Mouse (Mus musculus): Measurements from ENCODE around the gene Syngr1. TPM values are rescaled to one million over a fixed set of nuclear protein-coding genes. Genes with fewer than 3 reads are reported as not detected.

Syngr1 gene
- polyA plus RNA-seq, 1 experiment from 2014 or later: 14.9 TPM

DNA sequence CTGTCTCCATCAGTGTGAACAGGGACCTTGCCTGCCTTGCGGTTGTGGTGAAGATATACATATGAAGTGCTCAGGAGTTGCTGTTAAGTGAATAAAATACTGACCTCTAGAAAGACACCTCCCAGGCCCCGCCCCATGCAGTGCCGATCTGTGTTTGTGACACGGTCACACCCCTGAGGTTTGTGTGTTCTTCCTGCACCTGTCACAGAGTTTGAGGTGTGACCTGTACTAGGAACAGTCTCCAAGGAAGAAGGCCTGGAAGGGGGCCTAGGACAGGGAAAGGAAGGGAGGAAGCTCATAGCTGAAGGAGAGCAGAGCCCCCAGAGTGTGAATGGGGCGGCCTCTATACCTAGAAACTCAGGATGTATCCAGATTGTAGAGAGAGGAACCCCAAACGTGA, 11.4 kb downstream of the Syngr1 start:
- TF ChIP-seq CTCF (IDR thresholded peaks at IDR 0.05; ENCODE audit: low read depth): no peak
- WGBS: 71% methylated on average over 6 of the region's 6 CpGs
- ATAC-seq (ENCODE audit: insufficient read depth): no peak
- Histone ChIP-seq H3K4me1 (ENCODE audit: insufficient read depth) (no peaks in the 10 kb centered on the region), H3K36me3 (ENCODE audit: insufficient read depth) (no peaks in the 10 kb centered on the region), H3K27ac (ENCODE audit: low read depth) (no peak overlapping the region), H3K9ac (no peak overlapping the region), H3K27me3 (ENCODE audit: insufficient read depth, low read length) (peaks cover 8% of the 10 kb centered on the region; the same call in 1 of the 2 replicates), H3K4me2 (no peak overlapping the region), H3K4me3 (ENCODE audit: low read depth, low read length) (no peak overlapping the region), H3K9me3 (ENCODE audit: low read depth, low read length) (no peaks in the 10 kb centered on the region)
- DNase-seq: no peak

DNA sequence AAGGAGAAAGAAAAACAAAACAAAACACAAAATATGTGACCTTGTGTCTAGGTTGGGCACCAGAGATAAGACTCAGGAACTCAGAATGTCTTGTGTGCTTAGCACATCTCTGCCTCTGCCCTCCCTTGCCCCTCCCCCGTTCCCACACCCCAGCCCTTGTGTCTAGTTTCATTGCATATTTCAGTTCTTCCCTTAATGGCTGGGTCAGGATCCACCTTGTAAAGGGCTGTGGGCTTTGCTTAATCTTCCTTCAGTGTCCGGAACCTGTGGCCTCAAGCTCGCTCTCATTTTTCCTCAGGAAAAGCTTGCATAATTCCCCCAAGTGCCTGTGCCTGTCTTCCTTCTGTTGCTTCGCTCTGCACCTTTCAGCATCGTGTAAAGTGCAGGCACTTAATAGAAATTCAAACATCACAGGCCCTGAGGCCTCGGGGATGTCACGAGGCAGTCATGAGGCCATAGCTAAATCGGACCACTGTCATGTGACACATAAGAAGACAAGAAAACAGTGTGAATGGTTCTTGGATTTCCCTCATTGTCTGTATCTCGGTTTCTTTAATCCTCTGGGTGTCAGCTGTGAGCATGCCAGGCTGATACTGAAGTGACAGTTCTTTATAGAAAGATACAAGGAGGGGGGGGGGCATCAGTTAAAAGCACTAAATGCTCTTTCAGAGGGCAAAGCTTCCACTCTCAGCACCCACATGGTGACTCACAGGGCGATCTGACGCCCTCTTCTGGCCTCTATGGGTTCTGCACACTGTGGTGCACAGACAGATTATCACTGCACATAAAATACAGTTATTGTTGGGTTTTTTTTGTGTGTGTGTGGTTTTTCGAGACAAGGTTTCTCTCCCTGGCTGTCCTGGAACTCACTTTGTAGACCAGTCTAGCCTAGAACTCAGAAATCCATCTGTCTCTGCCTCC, 14.6 kb downstream of the Syngr1 start:
- no peak overlapping the region for H3K4me2 ChIP-seq
- DNase-seq (no peak), ATAC-seq (ENCODE audit: insufficient read depth) (no peak)
- H3K27me3 ChIP-seq (ENCODE audit: insufficient read depth, low read length): no peaks in the 10 kb centered on the region
- no peak overlapping the region for H3K4me3 ChIP-seq (ENCODE audit: low read depth, low read length)
- no peak overlapping the region for H3K9ac ChIP-seq
- no peaks in the 10 kb centered on the region for H3K9me3 ChIP-seq (ENCODE audit: low read depth, low read length)
- H3K36me3 ChIP-seq (ENCODE audit: insufficient read depth): no peaks in the 10 kb centered on the region
- WGBS: 54% methylated on average over 12 of the region's 12 CpGs
- H3K27ac ChIP-seq (ENCODE audit: low read depth): no peak overlapping the region
- TF ChIP-seq CTCF (IDR thresholded peaks at IDR 0.05; ENCODE audit: low read depth): 0 out of 2 replicates have a peak, but pooled peaks have one; percentile 14
- no peaks in the 10 kb centered on the region for H3K4me1 ChIP-seq (ENCODE audit: insufficient read depth)

DNA sequence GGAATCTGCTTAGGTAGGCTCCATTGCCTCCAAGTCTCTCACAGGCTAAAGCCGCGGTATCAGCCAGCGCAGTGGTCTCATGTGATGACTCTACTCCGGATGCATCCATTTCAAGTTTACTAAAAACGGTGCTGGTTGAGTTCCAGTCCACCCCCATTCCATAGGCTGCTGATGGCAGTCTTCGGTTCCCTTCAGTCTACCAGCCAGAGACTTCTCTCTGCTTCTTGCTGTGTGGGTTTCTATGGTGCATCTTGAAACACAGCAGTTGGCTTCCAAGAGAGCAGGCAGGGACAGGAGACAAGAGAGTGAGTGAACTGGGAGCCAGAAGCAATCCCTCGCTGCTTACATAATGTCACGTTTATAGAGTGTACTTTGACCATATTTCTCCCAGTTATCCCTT, 16.0 kb downstream of the Syngr1 start:
- no peak for TF ChIP-seq CTCF (IDR thresholded peaks at IDR 0.05; ENCODE audit: low read depth)
- ATAC-seq (ENCODE audit: insufficient read depth) (no peak), DNase-seq (no peak)
- H3K9me3 ChIP-seq (ENCODE audit: low read depth, low read length): no peaks in the 10 kb centered on the region
- H3K27me3 ChIP-seq (ENCODE audit: insufficient read depth, low read length): no peaks in the 10 kb centered on the region
- no peak overlapping the region for H3K9ac ChIP-seq
- H3K4me1 ChIP-seq (ENCODE audit: insufficient read depth): no peaks in the 10 kb centered on the region
- 88% methylated on average over 8 of the region's 8 CpGs for WGBS
- H3K36me3 ChIP-seq (ENCODE audit: insufficient read depth): no peaks in the 10 kb centered on the region
- no peak overlapping the region for H3K4me2 ChIP-seq
- H3K27ac ChIP-seq (ENCODE audit: low read depth): no peak overlapping the region
- H3K4me3 ChIP-seq (ENCODE audit: low read depth, low read length): no peak overlapping the region

DNA sequence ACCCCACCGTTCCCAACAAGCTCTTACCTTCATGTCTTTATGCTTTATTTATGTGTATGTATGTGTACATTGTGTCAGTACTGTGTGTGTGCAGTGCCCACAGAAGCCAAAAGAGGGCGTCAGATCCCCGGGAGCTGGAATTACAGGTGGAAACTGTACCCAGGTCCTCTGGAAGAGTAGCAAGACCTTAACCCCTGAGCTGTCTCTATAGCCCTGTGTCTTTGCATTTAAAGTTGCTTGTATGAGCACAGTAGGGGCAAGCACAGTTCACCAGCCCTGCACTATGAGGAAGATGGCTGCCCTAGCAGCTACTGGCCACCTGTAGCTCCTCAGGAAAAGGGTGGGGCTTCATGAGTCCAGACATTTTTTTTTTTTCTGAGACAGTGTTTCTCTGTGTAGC, 16.4 kb downstream of the Syngr1 start:
- TF ChIP-seq CTCF (IDR thresholded peaks at IDR 0.05; ENCODE audit: low read depth): no peak
- DNase-seq: no peak
- ATAC-seq (ENCODE audit: insufficient read depth): no peak

DNA sequence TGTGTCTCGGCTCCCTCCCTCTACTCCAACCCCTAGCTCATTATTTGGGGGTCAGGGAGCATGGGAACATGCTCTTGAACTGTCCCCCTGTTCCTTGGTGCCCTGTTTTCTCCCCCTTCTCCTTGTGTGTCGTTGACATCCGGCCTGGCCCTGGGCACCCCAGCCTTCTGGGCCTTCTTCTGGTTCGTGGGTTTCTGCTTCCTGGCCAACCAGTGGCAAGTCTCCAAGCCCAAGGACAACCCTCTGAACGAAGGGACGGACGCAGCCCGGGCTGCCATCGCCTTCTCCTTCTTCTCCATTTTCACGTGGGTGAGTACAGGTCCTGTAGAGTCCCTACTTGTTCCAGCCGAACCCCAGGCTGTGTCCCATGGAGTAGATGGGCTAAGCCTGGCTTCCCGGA, 20.3 kb downstream of the Syngr1 start:
- 77% methylated on average over 12 of the region's 12 CpGs for WGBS
- Histone ChIP-seq H3K4me3 (ENCODE audit: low read depth, low read length) (no peak overlapping the region), H3K9ac (no peak overlapping the region), H3K4me1 (ENCODE audit: insufficient read depth) (no peaks in the 10 kb centered on the region), H3K36me3 (ENCODE audit: insufficient read depth) (no peaks in the 10 kb centered on the region), H3K4me2 (no peak overlapping the region), H3K27ac (ENCODE audit: low read depth) (no peak overlapping the region), H3K9me3 (ENCODE audit: low read depth, low read length) (no peaks in the 10 kb centered on the region), H3K27me3 (ENCODE audit: insufficient read depth, low read length) (no peaks in the 10 kb centered on the region)
- ATAC-seq (ENCODE audit: insufficient read depth) (no peak), DNase-seq (no peak)
- no peak for TF ChIP-seq CTCF (IDR thresholded peaks at IDR 0.05; ENCODE audit: low read depth)

More for the DNA sequence above, 16.4 kb downstream of the Syngr1 start:
- WGBS: 81% methylated on average over 3 of the region's 3 CpGs
- H3K4me1 ChIP-seq (ENCODE audit: insufficient read depth): no peaks in the 10 kb centered on the region
- no peak overlapping the region for H3K4me2 ChIP-seq
- H3K4me3 ChIP-seq (ENCODE audit: low read depth, low read length): no peak overlapping the region
- H3K9me3 ChIP-seq (ENCODE audit: low read depth, low read length): no peaks in the 10 kb centered on the region
- no peak overlapping the region for H3K9ac ChIP-seq
- H3K36me3 ChIP-seq (ENCODE audit: insufficient read depth): no peaks in the 10 kb centered on the region
- H3K27ac ChIP-seq (ENCODE audit: low read depth): no peak overlapping the region
- no peaks in the 10 kb centered on the region for H3K27me3 ChIP-seq (ENCODE audit: insufficient read depth, low read length)

DNA sequence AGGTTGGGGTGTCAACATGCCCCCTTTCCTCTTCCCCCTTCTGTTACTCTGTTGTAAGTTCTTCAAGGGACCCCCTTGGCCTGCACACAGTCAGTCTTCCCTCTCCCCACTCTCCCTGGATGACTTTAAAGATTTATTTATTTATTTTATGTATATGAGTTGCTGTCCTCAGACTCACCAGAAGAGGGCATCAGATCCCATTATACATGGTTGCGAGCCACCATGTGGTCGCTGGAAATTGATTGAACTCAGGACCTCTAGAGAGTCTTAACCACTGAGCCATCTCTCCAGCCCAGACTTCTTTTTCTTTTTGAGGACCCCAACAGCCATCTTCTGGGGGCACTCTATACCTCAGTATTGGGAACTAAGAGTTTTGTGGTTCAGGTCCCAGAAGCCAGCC, 21.4 kb downstream of the Syngr1 start:
- Histone ChIP-seq H3K9me3 (ENCODE audit: low read depth, low read length) (no peaks in the 10 kb centered on the region), H3K4me3 (ENCODE audit: low read depth, low read length) (no peak overlapping the region), H3K4me1 (ENCODE audit: insufficient read depth) (no peaks in the 10 kb centered on the region), H3K4me2 (no peak overlapping the region), H3K27ac (ENCODE audit: low read depth) (no peak overlapping the region), H3K9ac (no peak overlapping the region), H3K36me3 (ENCODE audit: insufficient read depth) (no peaks in the 10 kb centered on the region), H3K27me3 (ENCODE audit: insufficient read depth, low read length) (no peaks in the 10 kb centered on the region)
- ATAC-seq (ENCODE audit: insufficient read depth) (no peak), DNase-seq (peak; percentile 19)
- peak; percentile 43 for TF ChIP-seq CTCF (IDR thresholded peaks at IDR 0.05; ENCODE audit: low read depth)
- 39% methylated on average over 2 of the region's 2 CpGs for WGBS

DNA sequence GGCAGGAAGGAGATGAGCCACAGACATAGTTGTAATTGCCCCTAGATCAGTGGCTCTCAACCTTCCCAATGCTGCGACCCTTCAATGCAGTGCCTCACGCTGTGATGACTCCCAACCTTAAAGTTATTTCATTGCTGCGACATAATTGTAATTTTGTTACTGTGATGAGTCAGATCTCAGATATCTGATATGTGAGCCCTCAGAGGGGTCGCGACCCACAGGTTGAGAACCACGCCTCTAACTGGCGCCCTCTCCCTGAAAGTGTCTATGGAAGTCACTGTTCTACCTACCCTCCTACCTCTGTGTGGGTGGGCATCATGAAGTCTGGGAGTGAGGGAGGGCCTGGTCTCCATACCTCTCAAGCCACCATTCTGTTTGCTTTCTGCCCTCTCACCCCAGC, 23.3 kb downstream of the Syngr1 start:
- ATAC-seq (ENCODE audit: insufficient read depth) (no peak), DNase-seq (no peak)
- Histone ChIP-seq H3K36me3 (ENCODE audit: insufficient read depth) (no peaks in the 10 kb centered on the region), H3K27ac (ENCODE audit: low read depth) (no peak overlapping the region), H3K9ac (no peak overlapping the region), H3K4me3 (ENCODE audit: low read depth, low read length) (no peak overlapping the region), H3K4me1 (ENCODE audit: insufficient read depth) (no peaks in the 10 kb centered on the region), H3K27me3 (ENCODE audit: insufficient read depth, low read length) (no peaks in the 10 kb centered on the region), H3K4me2 (no peak overlapping the region), H3K9me3 (ENCODE audit: low read depth, low read length) (no peaks in the 10 kb centered on the region)
- no peak for TF ChIP-seq CTCF (IDR thresholded peaks at IDR 0.05; ENCODE audit: low read depth)
- 83% methylated on average over 7 of the region's 7 CpGs for WGBS

All from lung, embryonic 14.5 days (tissue).